Mouse (Mus musculus): Measurements from ENCODE around the gene Trim65.

DNA sequence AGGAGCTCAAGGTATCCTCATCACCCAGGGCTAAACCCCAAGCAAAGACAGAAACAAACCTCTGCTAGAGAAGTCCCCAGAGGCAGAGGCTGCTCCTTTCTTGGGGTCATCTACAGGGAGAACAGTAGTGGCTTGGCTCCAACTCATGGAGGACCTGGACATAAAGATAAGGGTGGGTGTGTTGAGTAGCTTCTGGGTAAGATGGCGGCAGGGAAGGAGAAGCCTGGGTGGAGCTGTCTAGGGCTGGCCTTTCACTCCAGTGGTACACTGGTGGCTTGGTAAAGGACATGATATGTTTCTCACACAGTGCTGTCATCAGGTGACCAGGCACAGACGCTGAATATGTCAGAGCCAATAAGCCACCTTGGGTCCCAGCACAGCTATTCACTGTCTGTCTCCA, 20.0 kb upstream of the Trim65 start:
- no peak for TF ChIP-seq CTCF (conservative IDR thresholded peaks at IDR 0.05; ENCODE audit: insufficient read depth, insufficient read length, low read depth, low read length)
- TF ChIP-seq POLR2A (IDR thresholded peaks at IDR 0.05; ENCODE audit: low read depth, low read length) = no peak
